Mouse (Mus musculus) CH12.LX (cell line): ENCODE measurements around the gene Wfdc17. TPM values are rescaled to one million over a fixed set of nuclear protein-coding genes. Genes with fewer than 3 reads are reported as not detected.

ENCODE experiments used
- DNase-seq: peaks from one replicate; pipeline ENCODE4 v3.0.0-alpha.2; 2013; ENCODE audit errors: extremely low read depth
- H3K27ac ChIP-seq: 2 replicates; pipeline ENCODE4 v1.5.1; 2012; ENCODE audit warnings: low read depth, mild to moderate bottlenecking, control low read depth, moderate library complexity; ENCODE audit not compliant: insufficient read depth
- H3K27me3 ChIP-seq: replicated peaks from 2 replicates; pipeline ENCODE3; 2012; ENCODE audit warnings: inconsistent platforms
- H3K36me3 ChIP-seq, 2 experiments: replicated peaks in 1 of 2; 2 replicates each; pipeline versions ENCODE3 to v1.6.1; 2012; ENCODE audit warnings: inconsistent platforms in 1 of 2, low read length in 1 of 2, mild to moderate bottlenecking in 1 of 2, mixed read lengths in 1 of 2, moderate library complexity in 1 of 2; ENCODE audit not compliant: control insufficient read depth in 1 of 2, insufficient read depth in 1 of 2
- H3K4me1 ChIP-seq, 2 experiments: 2 replicates each; pipeline ENCODE4 v1.6.1; 2012; ENCODE audit warnings: inconsistent platforms in 1 of 2, moderate library complexity in 1 of 2; ENCODE audit not compliant: insufficient read depth in 2 of 2, control insufficient read depth in 1 of 2
- H3K4me2 ChIP-seq: 2 replicates; pipeline ENCODE4 v1.6.1; 2012; ENCODE audit warnings: low read depth, mild to moderate bottlenecking, control low read depth; ENCODE audit not compliant: poor library complexity, insufficient read depth, severe bottlenecking
- H3K4me3 ChIP-seq, 3 experiments: fragments of 150-350 bp in 1 of 3; sonication (generic) in 1 of 3; replicated peaks in 1 of 3; 2 replicates each; pipeline versions ENCODE3 to v1.5.1; 2011 to 2012; ENCODE audit warnings: low read depth in 2 of 3, low read length in 2 of 3, mild to moderate bottlenecking in 2 of 3, moderate library complexity in 2 of 3, control low read depth in 1 of 3, improper control_type of control experiment in 1 of 3, inconsistent platforms in 1 of 3, mixed read lengths in 1 of 3; ENCODE audit not compliant: poor library complexity in 1 of 3
- H3K79me2 ChIP-seq: replicated peaks from 2 replicates; pipeline ENCODE4 v1.6.1; 2012; ENCODE audit warnings: mild to moderate bottlenecking, moderate library complexity; ENCODE audit not compliant: control insufficient read depth, poor library complexity, insufficient read depth, severe bottlenecking; ENCODE audit errors: extremely low read depth
- H3K9ac ChIP-seq: 2 replicates; pipeline ENCODE4 v1.6.1; 2012; ENCODE audit warnings: low read depth, mild to moderate bottlenecking, control low read depth, moderate library complexity; ENCODE audit not compliant: insufficient read depth
- H3K9me3 ChIP-seq: replicated peaks from 2 replicates; pipeline ENCODE3; 2012; ENCODE audit warnings: low read length, inconsistent platforms, mixed read lengths
- CHD2 ChIP-seq: IDR thresholded peaks from 2 replicates; pipeline ENCODE4 v1.6.1; 2011; ENCODE audit warnings: low read length, improper control_type of control experiment
- CTCF ChIP-seq, 2 experiments: IDR thresholded peaks in 1 of 2; conservative IDR thresholded peaks in 1 of 2; 2 replicates each; pipeline ENCODE4 v1.5.1; 2011 to 2012; ENCODE audit warnings: low read depth in 2 of 2, low read length in 2 of 2, improper control_type of control experiment in 1 of 2, inconsistent platforms in 1 of 2, mild to moderate bottlenecking in 1 of 2, moderate library complexity in 1 of 2
- ELF1 ChIP-seq: IDR thresholded peaks from 2 replicates; pipeline ENCODE4 v1.6.1; 2014; ENCODE audit warnings: low read depth, mild to moderate bottlenecking, inconsistent platforms, low read length, improper control_type of control experiment
- GABPA ChIP-seq: IDR thresholded peaks from 2 replicates; pipeline ENCODE4 v1.6.1; 2012; ENCODE audit warnings: low read depth, low read length, improper control_type of control experiment, inconsistent platforms; ENCODE audit not compliant: insufficient replicate concordance
- HCFC1 ChIP-seq: IDR thresholded peaks from 2 replicates; pipeline ENCODE4 v1.6.1; 2012; ENCODE audit warnings: low read depth, mild to moderate bottlenecking, inconsistent platforms, low read length, improper control_type of control experiment
- IRF4 ChIP-seq: IDR thresholded peaks from 2 replicates; pipeline ENCODE4 v1.6.1; 2014; ENCODE audit warnings: low read depth, mild to moderate bottlenecking, inconsistent platforms, low read length, improper control_type of control experiment
- JUN ChIP-seq: IDR thresholded peaks from 2 replicates; pipeline ENCODE4 v1.6.1; 2011; ENCODE audit warnings: low read depth, mild to moderate bottlenecking, low read length, improper control_type of control experiment, moderate library complexity; ENCODE audit not compliant: insufficient read depth
- MAFK ChIP-seq: IDR thresholded peaks from 2 replicates; pipeline ENCODE4 v1.6.1; 2011; ENCODE audit warnings: low read length, improper control_type of control experiment; ENCODE audit not compliant: insufficient replicate concordance
- MAX ChIP-seq: IDR thresholded peaks from 2 replicates; pipeline ENCODE4 v1.6.1; 2011; ENCODE audit warnings: low read length, improper control_type of control experiment
- MEF2A ChIP-seq: IDR thresholded peaks from 2 replicates; pipeline ENCODE4 v1.6.1; 2014; ENCODE audit warnings: low read depth, mild to moderate bottlenecking, inconsistent platforms, low read length, improper control_type of control experiment, borderline replicate concordance
- MXI1 ChIP-seq: IDR thresholded peaks from 2 replicates; pipeline ENCODE4 v1.6.1; 2011; ENCODE audit warnings: mild to moderate bottlenecking, low read depth, low read length, improper control_type of control experiment
- NELFE ChIP-seq: IDR thresholded peaks from 2 replicates; pipeline ENCODE4 v1.6.1; 2011; ENCODE audit warnings: low read depth, low read length, improper control_type of control experiment
- NRF1 ChIP-seq: IDR thresholded peaks from 2 replicates; pipeline ENCODE4 v1.6.1; 2014; ENCODE audit warnings: low read depth, mild to moderate bottlenecking, inconsistent platforms, low read length, improper control_type of control experiment, moderate library complexity
- PAX5 ChIP-seq: IDR thresholded peaks from 2 replicates; pipeline ENCODE4 v1.6.1; 2012; ENCODE audit warnings: low read length, inconsistent platforms, mixed read lengths
- POLR2A ChIP-seq: IDR thresholded peaks from 2 replicates; pipeline ENCODE4 v1.6.1; 2011; ENCODE audit warnings: low read depth, mild to moderate bottlenecking, improper control_type of control experiment, low read length
- POLR2AphosphoS2 ChIP-seq: IDR thresholded peaks from 2 replicates; pipeline ENCODE4 v1.6.1; 2011; ENCODE audit warnings: low read depth, low read length, improper control_type of control experiment
- RAD21 ChIP-seq: IDR thresholded peaks from 2 replicates; pipeline ENCODE4 v1.6.1; 2011; ENCODE audit warnings: low read depth, mild to moderate bottlenecking, low read length, improper control_type of control experiment, moderate library complexity
- RCOR1 ChIP-seq: conservative IDR thresholded peaks from 2 replicates; pipeline ENCODE4 v1.6.1; 2012; ENCODE audit warnings: low read depth, mild to moderate bottlenecking, inconsistent platforms, low read length, improper control_type of control experiment
- SMC3 ChIP-seq: IDR thresholded peaks from 2 replicates; pipeline ENCODE4 v1.6.1; 2011; ENCODE audit warnings: low read depth, low read length, improper control_type of control experiment
- TCF12 ChIP-seq: IDR thresholded peaks from 2 replicates; pipeline ENCODE4 v1.6.1; 2014; ENCODE audit warnings: low read depth, mild to moderate bottlenecking, inconsistent platforms, low read length, improper control_type of control experiment
- USF1 ChIP-seq: IDR thresholded peaks from 2 replicates; pipeline ENCODE4 v1.6.1; 2014; ENCODE audit warnings: low read depth, mild to moderate bottlenecking, inconsistent platforms, low read length, improper control_type of control experiment
- USF2 ChIP-seq: conservative IDR thresholded peaks from 2 replicates; pipeline ENCODE4 v1.6.1; 2011; ENCODE audit warnings: low read depth, low read length, improper control_type of control experiment
- ZMIZ1 ChIP-seq: IDR thresholded peaks from 2 replicates; pipeline ENCODE4 v1.6.1; 2012; ENCODE audit warnings: low read depth, mild to moderate bottlenecking, inconsistent platforms, low read length, improper control_type of control experiment
- dilution Hi-C: fragments of 300-500 bp; cut with MboI; formaldehyde crosslinking; loops from 2 replicates; pipeline ENCODE4 v1.14.3; 2020; ENCODE audit warnings: low sequenced_read_pairs; ENCODE audit not compliant: extremely low pct_unique_long_range_greater_than_20kb, extremely low pct_ligation_motif_present
- in situ Hi-C: fragments of 300-500 bp; cut with MboI; formaldehyde crosslinking; loops from 3 replicates; pipeline ENCODE4 v1.14.3; 2019; ENCODE audit warnings: low sequenced_read_pairs, low pct_ligation_motif_present, low pct_unique_long_range_greater_than_20kb, mixed read lengths
- polyA plus RNA-seq: library from polyadenylated mRNA; unstranded; fragments of >175 nt; gene quantifications from 2 replicates; pipeline ENCODE4 v1.2.1, GENCODE M21; 2012; ENCODE audit warnings: low read depth; ENCODE audit not compliant: insufficient read length
- total RNA-seq, 2 experiments: library from RNA; depleted of rRNA; stranded (reverse); fragments of 300-350 nt in 1 of 2; fragments of >200 nt in 1 of 2; gene quantifications; 2 replicates each; pipeline ENCODE4 v1.2.3; 2012 to 2014

Wfdc17 gene
- total and polyA plus RNA-seq, 3 experiments = not detected

GRCm38 (mm10) chr11:83717042-83717665 lies 13.4 kb downstream of the Wfdc17 start:
- peaks cover 12 to 27% of the 10 kb centered on the region in 2 experiments for H3K4me1 ChIP-seq
- in situ Hi-C loops = no loop called here
- no peak overlapping the region for H3K27ac ChIP-seq
- H3K9me3 ChIP-seq = no peaks in the 10 kb centered on the region
- DNase-seq = no peak
- no peaks in the 10 kb centered on the region for H3K79me2 ChIP-seq
- H3K4me3 ChIP-seq = no peak overlapping the region
- H3K4me2 ChIP-seq = no peak overlapping the region
- dilution Hi-C loops = no loop called here
- no peak overlapping the region for H3K9ac ChIP-seq
- no peaks in the 10 kb centered on the region for H3K36me3 ChIP-seq
- no peak for TF ChIP-seq GABPA
- no peak for TF ChIP-seq MXI1
- TF ChIP-seq HCFC1 = no peak
- no peak for TF ChIP-seq IRF4
- no peak for TF ChIP-seq ZMIZ1
- TF ChIP-seq USF1 = no peak
- peaks cover 2% of the 10 kb centered on the region for H3K27me3 ChIP-seq

GRCm38 (mm10) chr11:83720766-83721165 lies 17.0 kb downstream of the Wfdc17 start:
- no peak overlapping the region for H3K9ac ChIP-seq
- H3K79me2 ChIP-seq = no peaks in the 10 kb centered on the region
- peaks cover 2% of the 10 kb centered on the region for H3K27me3 ChIP-seq
- no peak overlapping the region for H3K27ac ChIP-seq
- in situ Hi-C loops (no loop called here), dilution Hi-C loops (no loop called here)
- H3K9me3 ChIP-seq = no peaks in the 10 kb centered on the region
- no peak overlapping the region for H3K4me3 ChIP-seq
- no peaks in the 10 kb centered on the region for H3K36me3 ChIP-seq
- DNase-seq = no peak
- no peak for TF ChIP-seq JUN
- TF ChIP-seq CTCF (conservative IDR thresholded peaks at IDR 0.05 in 1 of 2, IDR thresholded peaks at IDR 0.05 in 1 of 2; ENCODE audit: low read depth in 2 of 2, low read length in 2 of 2) = no peak
- TF ChIP-seq NRF1 = no peak
- no peak for TF ChIP-seq RAD21
- TF ChIP-seq GABPA = no peak
- TF ChIP-seq PAX5 = no peak
- TF ChIP-seq TCF12 = no peak
- no peak for TF ChIP-seq POLR2A
- no peak for TF ChIP-seq NELFE
- TF ChIP-seq SMC3 = no peak
- TF ChIP-seq USF2 = no peak
- no peak for TF ChIP-seq RCOR1
- TF ChIP-seq MAFK = no peak
- no peak for TF ChIP-seq MAX
- no peak for TF ChIP-seq ZMIZ1
- TF ChIP-seq CHD2 = no peak
- no peak for TF ChIP-seq MEF2A
- TF ChIP-seq ELF1 = no peak
- no peak for TF ChIP-seq MXI1
- no peak for TF ChIP-seq POLR2AphosphoS2
- TF ChIP-seq, all 38 proteins: peak for 0
- Histone ChIP-seq H3K4me1 (peaks cover 0 to under 1% of the 10 kb centered on the region in 2 experiments; a peak in 1 of 4 replicates), H3K4me2 (no peak overlapping the region)
